Mouse (Mus musculus): Measurements from ENCODE around the gene Pfkfb3.

DNA sequence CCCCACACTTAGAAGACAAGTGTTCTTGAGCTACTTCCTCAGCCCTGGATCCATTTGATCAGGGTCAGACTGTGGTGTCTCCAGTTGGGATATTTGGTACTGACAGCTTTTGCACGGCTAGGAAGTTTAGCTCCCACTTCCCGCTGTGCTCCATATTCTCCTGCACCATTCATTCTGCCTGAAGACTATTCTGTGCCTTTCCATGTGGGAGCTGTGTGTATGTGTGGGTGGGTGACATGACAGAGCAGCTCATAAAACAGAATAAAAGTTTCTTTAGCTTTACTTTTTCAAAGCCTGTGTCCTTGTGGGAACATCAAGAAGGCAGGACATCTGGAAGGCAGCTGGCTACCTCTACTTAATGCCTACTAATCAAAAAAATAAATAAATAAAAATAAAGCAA, 130.5 kb downstream of the Pfkfb3 start:
- no peak for TF ChIP-seq POLR2A (IDR thresholded peaks at IDR 0.05; ENCODE audit: low read depth, low read length)
- no peak for TF ChIP-seq CTCF (IDR thresholded peaks at IDR 0.05; ENCODE audit: borderline replicate concordance, insufficient read depth, low read length)

Measured in embryonic fibroblast, embryonic 13.5 days (primary cell).